Mouse (Mus musculus) kidney, embryonic 15.5 days (tissue): ENCODE measurements around the gene Dcaf10. TPM values are rescaled to one million over a fixed set of nuclear protein-coding genes. Genes with fewer than 3 reads are reported as not detected.

Experiments used
- ATAC-seq: fragments of 200-750 bp; cut with Nextera tagmentation; replicated peaks from 2 replicates; pipeline ENCODE4 v1.8.0; 2017; ENCODE audit warnings: moderate TSS enrichment; ENCODE audit not compliant: low FRiP score
- H3K27ac ChIP-seq: fragments of 300-500 bp; sonication (generic); 2 replicates; pipeline ENCODE4 v1.5.1; 2015; ENCODE audit warnings: mild to moderate bottlenecking, inconsistent platforms
- H3K27me3 ChIP-seq: fragments of 300-500 bp; sonication (generic); 2 replicates; pipeline ENCODE4 v1.6.1; 2015; ENCODE audit warnings: inconsistent platforms
- H3K36me3 ChIP-seq: fragments of 300-500 bp; sonication (generic); 2 replicates; pipeline ENCODE4 v1.6.1; 2015; ENCODE audit warnings: inconsistent platforms
- H3K4me1 ChIP-seq: fragments of 300-500 bp; sonication (generic); 2 replicates; pipeline ENCODE4 v1.6.1; 2015; ENCODE audit warnings: inconsistent platforms
- H3K4me2 ChIP-seq: fragments of 300-500 bp; sonication (generic); 2 replicates; pipeline ENCODE4 v1.6.1; 2015; ENCODE audit warnings: moderate library complexity, mild to moderate bottlenecking, inconsistent platforms
- H3K4me3 ChIP-seq: fragments of 300-500 bp; sonication (generic); replicated peaks from 2 replicates; pipeline ENCODE4 v1.5.1; 2015; ENCODE audit warnings: mild to moderate bottlenecking, inconsistent platforms
- H3K9ac ChIP-seq: fragments of 300-500 bp; sonication (generic); 2 replicates; pipeline ENCODE4 v1.6.1; 2015; ENCODE audit warnings: mild to moderate bottlenecking, inconsistent platforms
- H3K9me3 ChIP-seq: fragments of 300-500 bp; sonication (generic); replicated peaks from 2 replicates; pipeline ENCODE4 v1.6.1; 2016; ENCODE audit warnings: inconsistent platforms
- WGBS: fragments of 180-500 bp; shearing (Covaris S2); methylation state at CpG from one replicate; pipeline ENCODE4 v1.1.7; 2015; ENCODE audit warnings: mixed read lengths; 5-methylcytosine and 5-hydroxymethylcytosine counted together
- polyA plus RNA-seq: library from polyadenylated mRNA; unstranded; fragments of >200 nt; fragmentation: Nextera tagmentation; extraction: Ambion mirVana; gene quantifications from 2 replicates; pipeline ENCODE4 v1.2.1, GENCODE M21; 2015

Dcaf10 gene
- 10.8 and 11.6 TPM in 2 replicates for polyA plus RNA-seq

GRCm38 (mm10) chr4:45341669-45342249 is at the start of gene Dcaf10:
TSS of gene Dcaf10 (plus strand) at chr4:45342101.
- under 1% methylated on average over 32 of the region's 42 CpGs for WGBS
- H3K4me2 ChIP-seq: peak within 1 kb of the TSS; percentile 69
- peak; percentile 95 for ATAC-seq

GRCm38 (mm10) chr4:45296662-45297564 is 45.0 kb upstream of the Dcaf10 start, which contains the start of gene Trmt10b:
TSS of gene Trmt10b (plus strand) at chr4:45297127.
- no peak within 1 kb of the TSS for H3K27ac ChIP-seq
- peak; percentile 75 for ATAC-seq
- 20% methylated on average over 27 of the region's 27 CpGs for WGBS
- peaks cover 19% of the 10 kb centered on the region for H3K36me3 ChIP-seq
- H3K9ac ChIP-seq: peak within 1 kb of the TSS; percentile 70
- H3K4me2 ChIP-seq: peak within 1 kb of the TSS; percentile 81
- peaks cover 10% of the 10 kb centered on the region for H3K4me1 ChIP-seq
- H3K27me3 ChIP-seq: no peaks in the 10 kb centered on the region
- H3K9me3 ChIP-seq: no peaks in the 10 kb centered on the region
- H3K4me3 ChIP-seq: peak within 1 kb of the TSS; percentile 87

More at GRCm38 (mm10) chr4:45341669-45342249, at the start of gene Dcaf10:
- peak within 1 kb of the TSS; percentile 97 for H3K27ac ChIP-seq
- H3K9ac ChIP-seq: peak within 1 kb of the TSS; percentile 93
- 0 out of 2 replicates have a peak, but pooled peaks cover under 1% of the 10 kb centered on the region for H3K27me3 ChIP-seq
- peaks cover 7% of the 10 kb centered on the region; the same call in 1 of the 2 replicates for H3K36me3 ChIP-seq
- H3K4me1 ChIP-seq: peaks cover 21% of the 10 kb centered on the region
- H3K9me3 ChIP-seq: no peaks in the 10 kb centered on the region
- peak within 1 kb of the TSS; percentile 83 for H3K4me3 ChIP-seq

GRCm38 (mm10) chr4:45305536-45305935 is 36.4 kb upstream of the Dcaf10 start:
- no peak overlapping the region for H3K4me2 ChIP-seq
- H3K27me3 ChIP-seq: no peaks in the 10 kb centered on the region
- WGBS: 93% methylated on average over 14 of the region's 14 CpGs
- no peaks in the 10 kb centered on the region for H3K9me3 ChIP-seq
- H3K36me3 ChIP-seq: peaks cover 82% of the 10 kb centered on the region
- no peaks in the 10 kb centered on the region for H3K4me1 ChIP-seq
- no peak overlapping the region for H3K4me3 ChIP-seq
- no peak overlapping the region for H3K27ac ChIP-seq
- no peak overlapping the region for H3K9ac ChIP-seq
- no peak for ATAC-seq

DNA sequence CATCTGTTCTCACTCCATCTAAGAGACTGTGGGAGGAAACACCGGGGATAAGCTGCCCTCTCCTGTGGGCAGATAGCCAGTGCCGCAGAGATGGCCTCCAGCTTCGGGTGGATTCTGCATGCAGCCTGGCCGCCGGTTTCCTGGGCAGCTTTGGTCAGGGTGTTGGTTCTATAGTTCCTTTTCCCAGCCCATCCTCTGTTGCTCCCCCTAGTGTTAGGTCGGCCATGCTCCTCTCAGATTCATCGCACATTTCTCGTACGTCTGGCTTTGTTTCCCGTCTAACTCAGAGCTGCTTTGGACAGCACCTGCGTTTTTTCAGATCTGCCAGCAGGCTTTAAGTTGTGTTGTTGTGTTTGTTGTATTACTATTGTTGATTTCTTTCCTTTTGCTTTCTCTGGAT is 33.9 kb upstream of the Dcaf10 start:
- Histone ChIP-seq H3K36me3 (peaks cover 75% of the 10 kb centered on the region), H3K4me1 (no peaks in the 10 kb centered on the region), H3K27me3 (no peaks in the 10 kb centered on the region), H3K27ac (no peak overlapping the region), H3K4me2 (no peak overlapping the region), H3K9me3 (no peaks in the 10 kb centered on the region), H3K4me3 (no peak overlapping the region), H3K9ac (no peak overlapping the region)
- WGBS: 40% methylated on average over 11 of the region's 11 CpGs
- no peak for ATAC-seq

DNA sequence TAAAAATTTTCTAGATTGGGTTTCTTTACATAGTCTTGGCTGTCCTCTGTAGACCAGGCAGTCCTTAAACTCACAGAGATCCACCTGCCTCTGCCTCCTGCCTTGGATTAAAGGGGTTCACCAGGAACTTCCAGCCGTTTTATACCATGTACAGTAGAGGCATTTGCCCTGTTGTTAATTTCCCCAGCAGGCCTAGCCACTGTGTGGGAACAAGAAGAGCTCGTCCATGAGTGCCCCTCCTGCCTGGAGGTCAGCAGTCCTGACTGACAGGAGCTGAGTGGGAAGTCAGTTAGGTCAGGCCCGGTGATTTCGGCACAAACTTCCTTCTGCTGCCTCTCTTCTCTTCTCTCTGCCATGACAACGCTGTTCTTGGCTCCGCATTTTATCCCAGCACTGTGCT is 33.3 kb upstream of the Dcaf10 start:
- no peaks in the 10 kb centered on the region for H3K9me3 ChIP-seq
- H3K9ac ChIP-seq: no peak overlapping the region
- H3K4me2 ChIP-seq: no peak overlapping the region
- WGBS: 85% methylated on average over 6 of the region's 6 CpGs
- H3K27ac ChIP-seq: no peak overlapping the region
- H3K27me3 ChIP-seq: no peaks in the 10 kb centered on the region
- H3K4me1 ChIP-seq: no peaks in the 10 kb centered on the region
- peaks cover 73% of the 10 kb centered on the region for H3K36me3 ChIP-seq
- ATAC-seq: no peak
- no peak overlapping the region for H3K4me3 ChIP-seq

DNA sequence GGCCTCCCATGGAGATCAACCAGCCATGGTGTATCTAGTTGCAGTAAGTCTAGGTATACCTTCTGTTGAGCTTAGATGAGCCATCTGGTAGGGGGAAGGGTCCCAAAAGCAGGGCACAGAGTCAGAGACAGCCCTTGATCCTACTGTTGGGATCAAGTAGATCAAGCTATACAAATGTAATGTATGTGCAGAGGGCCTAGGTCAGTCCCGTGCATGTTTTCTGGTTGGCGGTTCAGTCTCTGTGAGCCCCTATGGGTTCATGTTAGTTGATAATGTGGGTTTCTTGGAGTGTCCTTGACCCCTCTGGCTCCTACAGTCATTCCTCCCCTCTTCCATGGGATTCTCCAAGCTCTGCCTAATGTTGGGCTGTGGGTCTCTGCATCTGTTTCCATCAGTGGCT is 30.8 kb upstream of the Dcaf10 start:
- peaks cover 70% of the 10 kb centered on the region for H3K36me3 ChIP-seq

GRCm38 (mm10) chr4:45320159-45320816 is 21.6 kb upstream of the Dcaf10 start:
- peak overlapping the region; percentile 90 for H3K4me3 ChIP-seq
- under 1% methylated on average over 54 of the region's 56 CpGs for WGBS

More for the DNA sequence above, 30.8 kb upstream of the Dcaf10 start:
- ATAC-seq: no peak
- Histone ChIP-seq H3K4me2 (no peak overlapping the region), H3K4me3 (no peak overlapping the region), H3K9me3 (no peaks in the 10 kb centered on the region), H3K9ac (no peak overlapping the region), H3K4me1 (no peaks in the 10 kb centered on the region), H3K27me3 (no peaks in the 10 kb centered on the region), H3K27ac (no peak overlapping the region)
- WGBS: 97% methylated on average over 2 of the region's 2 CpGs

DNA sequence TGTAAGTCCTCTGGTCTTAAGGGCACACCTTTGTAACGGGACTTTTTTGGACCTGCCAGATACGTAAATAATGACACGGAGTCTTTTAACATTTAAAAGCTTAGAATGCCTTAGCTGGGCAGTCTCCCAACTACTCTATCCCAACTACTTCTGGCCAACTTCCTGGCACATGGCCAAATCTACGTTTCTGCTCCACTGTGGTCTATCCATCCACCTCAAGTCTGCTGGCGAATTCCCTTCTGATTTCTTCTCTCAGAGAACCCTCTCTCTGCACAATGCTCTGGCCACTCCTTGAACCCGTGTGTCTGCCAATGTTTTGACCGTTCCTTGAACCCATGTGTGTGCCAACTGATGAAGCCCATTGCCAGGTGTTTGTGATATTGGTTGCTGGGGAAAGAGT is 10.8 kb upstream of the Dcaf10 start:
- no peaks in the 10 kb centered on the region for H3K4me1 ChIP-seq
- no peak overlapping the region for H3K9ac ChIP-seq
- H3K4me2 ChIP-seq: no peak overlapping the region
- H3K27ac ChIP-seq: no peak overlapping the region
- no peaks in the 10 kb centered on the region for H3K9me3 ChIP-seq
- no peak overlapping the region for H3K4me3 ChIP-seq
- WGBS: 78% methylated on average over 7 of the region's 7 CpGs
- no peaks in the 10 kb centered on the region for H3K36me3 ChIP-seq
- H3K27me3 ChIP-seq: no peaks in the 10 kb centered on the region
- ATAC-seq: no peak

More at GRCm38 (mm10) chr4:45320159-45320816, 21.6 kb upstream of the Dcaf10 start:
- Histone ChIP-seq H3K36me3 (peaks cover 32% of the 10 kb centered on the region), H3K4me1 (peaks cover 16% of the 10 kb centered on the region), H3K9ac (peak overlapping the region; percentile 88), H3K27me3 (peaks cover 27% of the 10 kb centered on the region), H3K27ac (peak overlapping the region; percentile 95), H3K9me3 (no peaks in the 10 kb centered on the region), H3K4me2 (peak overlapping the region; percentile 67)
- ATAC-seq: peak; percentile 88

GRCm38 (mm10) chr4:45332466-45332865 is 9.4 kb upstream of the Dcaf10 start:
- H3K27me3 ChIP-seq: 0 out of 2 replicates have a peak, but pooled peaks cover 4% of the 10 kb centered on the region
- no peak for ATAC-seq
- no peaks in the 10 kb centered on the region for H3K4me1 ChIP-seq
- no peak overlapping the region for H3K9ac ChIP-seq
- H3K9me3 ChIP-seq: no peaks in the 10 kb centered on the region
- 66% methylated on average over 3 of the region's 3 CpGs for WGBS
- H3K4me2 ChIP-seq: no peak overlapping the region
- no peak overlapping the region for H3K4me3 ChIP-seq
- H3K27ac ChIP-seq: no peak overlapping the region
- no peaks in the 10 kb centered on the region for H3K36me3 ChIP-seq

DNA sequence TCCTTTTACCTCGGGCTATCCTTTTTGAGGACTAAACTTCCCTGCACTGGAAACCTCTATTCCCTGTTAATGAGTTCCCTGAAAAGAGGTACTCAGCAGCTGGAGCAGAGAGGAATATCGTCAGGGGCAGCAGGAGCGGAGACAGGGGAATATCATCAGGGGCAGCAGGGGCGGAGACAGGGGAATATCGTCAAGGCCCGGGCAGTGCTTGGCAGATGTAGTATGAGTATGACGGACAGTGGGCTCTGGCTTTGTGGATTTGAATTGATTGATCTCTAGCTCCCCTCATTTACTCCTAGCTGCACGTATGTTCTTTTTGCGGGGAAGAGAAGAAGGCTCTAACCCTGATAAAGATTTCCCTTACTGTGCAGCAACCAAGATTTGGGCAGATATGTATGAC is 675 bp upstream of the Dcaf10 start:
- no peak for ATAC-seq
- WGBS: 66% methylated on average over 9 of the region's 9 CpGs
- Histone ChIP-seq H3K27me3 (0 out of 2 replicates have a peak, but pooled peaks cover 4% of the 10 kb centered on the region), H3K36me3 (peaks cover 6% of the 10 kb centered on the region; the same call in 1 of the 2 replicates), H3K9ac (peak overlapping the region; percentile 93; the same call in 1 of the 2 replicates), H3K27ac (peak overlapping the region; percentile 97), H3K9me3 (no peaks in the 10 kb centered on the region), H3K4me1 (peaks cover 20% of the 10 kb centered on the region), H3K4me3 (peak overlapping the region; percentile 83), H3K4me2 (peak overlapping the region; percentile 69)

- under 1% methylated on average over 76 of the region's 76 CpGs for WGBS
- H3K27ac ChIP-seq: peak within 1 kb of the TSS; percentile 97
- no peaks in the 10 kb centered on the region for H3K27me3 ChIP-seq
- peak within 1 kb of the TSS; percentile 93 for H3K9ac ChIP-seq
- H3K4me3 ChIP-seq: peak within 1 kb of the TSS; percentile 83
- peaks cover 21% of the 10 kb centered on the region for H3K4me1 ChIP-seq
- peak; percentile 90 for ATAC-seq
- H3K9me3 ChIP-seq: no peaks in the 10 kb centered on the region
- H3K36me3 ChIP-seq: peaks cover 13% of the 10 kb centered on the region
- H3K4me2 ChIP-seq: peak within 1 kb of the TSS; percentile 69
These were observed 620 bp downstream of the Dcaf10 start, which contains the start of gene Exosc3 for GRCm38 (mm10) chr4:45342286-45343155. TSS of gene Exosc3 (minus strand) at chr4:45342732.
